Mouse (Mus musculus) kidney, embryonic 14.5 days (tissue): ENCODE results near the gene Spout1. TPM values are rescaled to one million over a fixed set of nuclear protein-coding genes. Genes with fewer than 3 reads are reported as not detected.

ENCODE experiments used
- ATAC-seq: fragments of 200-750 bp; cut with Nextera tagmentation; 2 replicates; pipeline ENCODE4 v1.8.0; 2017; ENCODE audit warnings: moderate number of reproducible peaks, mild to moderate bottlenecking, moderate TSS enrichment, moderate library complexity; ENCODE audit not compliant: low FRiP score, low TSS enrichment
- H3K27ac ChIP-seq: fragments of 300-500 bp; sonication (generic); 2 replicates; pipeline ENCODE4 v1.5.1; 2014; ENCODE audit warnings: low read depth, mild to moderate bottlenecking, low read length, moderate library complexity, mixed read lengths
- H3K27me3 ChIP-seq: fragments of 300-500 bp; sonication (generic); 2 replicates; pipeline ENCODE4 v1.6.1; 2014; ENCODE audit warnings: mild to moderate bottlenecking, low read length; ENCODE audit not compliant: control insufficient read depth, insufficient read depth
- H3K36me3 ChIP-seq: fragments of 300-500 bp; sonication (generic); 2 replicates; pipeline ENCODE4 v1.6.1; 2014; ENCODE audit warnings: low read length, mixed read lengths; ENCODE audit not compliant: control insufficient read depth, insufficient read depth
- H3K4me1 ChIP-seq: fragments of 300-500 bp; sonication (generic); 2 replicates; pipeline ENCODE4 v1.6.1; 2014; ENCODE audit warnings: low read length, mixed read lengths; ENCODE audit not compliant: control insufficient read depth, insufficient read depth
- H3K4me2 ChIP-seq: fragments of 300-500 bp; sonication (generic); replicated peaks from 2 replicates; pipeline ENCODE4 v1.6.1; 2014; ENCODE audit warnings: low read depth, mild to moderate bottlenecking, low read length
- H3K4me3 ChIP-seq: fragments of 300-500 bp; sonication (generic); 2 replicates; pipeline ENCODE4 v1.5.1; 2014; ENCODE audit warnings: mild to moderate bottlenecking, low read length
- H3K9ac ChIP-seq: fragments of 300-500 bp; sonication (generic); 2 replicates; pipeline ENCODE4 v1.6.1; 2014; ENCODE audit warnings: low read depth, mild to moderate bottlenecking, low read length, moderate library complexity
- H3K9me3 ChIP-seq: fragments of 300-500 bp; sonication (generic); 2 replicates; pipeline ENCODE4 v1.6.1; 2016; ENCODE audit warnings: low read length; ENCODE audit not compliant: control insufficient read depth
- WGBS: fragments of 180-500 bp; shearing (Covaris S2); extraction: QIAGEN DNeasy Blood & Tissue Kit; methylation state at CpG from one replicate; pipeline ENCODE4 v1.1.7; 2014; 5-methylcytosine and 5-hydroxymethylcytosine counted together
- polyA plus RNA-seq: library from polyadenylated mRNA; unstranded; fragments of >200 nt; fragmentation: Nextera tagmentation; extraction: Ambion mirVana; gene quantifications from 2 replicates; pipeline ENCODE4 v1.2.1, GENCODE M21; 2014

Gene Spout1
- polyA plus RNA-seq, 1 experiment from 2014 or later = 77.0 TPM

- no peaks in the 10 kb centered on the region for H3K36me3 ChIP-seq
- no peaks in the 10 kb centered on the region for H3K9me3 ChIP-seq
- peak within 1 kb of the TSS; percentile 75 for H3K4me2 ChIP-seq
- no peaks in the 10 kb centered on the region for H3K27me3 ChIP-seq
- WGBS = under 1% methylated on average over 44 of the region's 44 CpGs
- ATAC-seq = peak; percentile 94
- peaks cover 13% of the 10 kb centered on the region; the same call in 1 of the 2 replicates for H3K4me1 ChIP-seq
- H3K27ac ChIP-seq = peak within 1 kb of the TSS; percentile 62
- peak within 1 kb of the TSS; percentile 69 for H3K9ac ChIP-seq
- peak within 1 kb of the TSS; percentile 77 for H3K4me3 ChIP-seq
Measured at GRCm38 (mm10) chr2:30205629-30206357, 27.5 kb upstream of the Spout1 start, which contains the start of gene Kyat1. Kyat1 (minus strand) TSS chr2:30205847.

DNA sequence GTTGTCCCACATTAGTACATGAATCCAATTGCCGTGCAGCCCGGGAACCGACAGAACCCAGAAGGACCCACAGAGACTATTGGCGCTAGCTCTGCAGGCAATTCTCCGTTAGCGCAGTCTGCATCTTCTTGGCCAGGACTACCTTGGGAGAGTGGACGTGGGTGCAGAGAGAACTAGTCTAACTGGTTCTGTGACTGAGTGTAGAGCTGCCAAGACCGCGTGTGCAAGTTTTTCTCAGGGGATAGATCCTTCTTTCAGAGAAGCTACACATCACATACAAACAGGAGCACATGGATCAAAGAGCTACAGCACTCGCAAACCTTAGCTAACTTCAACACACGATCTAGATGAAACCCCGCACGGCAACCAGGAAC lies 27.0 kb upstream of the Spout1 start:
- Histone ChIP-seq H3K4me3 (peak overlapping the region; percentile 77), H3K27me3 (no peaks in the 10 kb centered on the region), H3K4me2 (peak overlapping the region; percentile 75), H3K9ac (peak overlapping the region; percentile 69), H3K9me3 (no peaks in the 10 kb centered on the region), H3K27ac (peak overlapping the region; percentile 62; the same call in 1 of the 2 replicates), H3K36me3 (no peaks in the 10 kb centered on the region), H3K4me1 (peaks cover 16% of the 10 kb centered on the region; the same call in 1 of the 2 replicates)
- peak; percentile 45 for ATAC-seq
- WGBS = 1% methylated on average over 13 of the region's 13 CpGs

DNA sequence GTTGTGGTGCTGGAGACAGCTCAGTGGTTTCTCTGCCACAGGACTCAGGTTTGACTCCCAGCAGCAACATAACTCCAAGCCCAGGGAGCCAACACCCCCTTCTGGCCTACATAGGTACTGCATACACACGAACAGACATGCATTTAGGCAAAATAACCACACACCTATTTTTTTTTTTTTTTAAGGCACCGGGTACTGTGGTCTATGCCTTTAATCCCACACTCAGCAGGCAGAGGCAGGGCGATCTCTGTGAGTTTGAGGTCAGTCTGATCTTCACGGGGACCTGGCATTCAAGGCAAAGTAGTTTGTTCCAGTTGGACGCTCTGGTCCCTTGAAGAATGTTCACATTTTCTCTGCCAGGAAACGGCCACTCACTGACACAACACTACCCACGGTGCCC lies 25.2 kb upstream of the Spout1 start:
- no peak for ATAC-seq
- H3K27ac ChIP-seq = no peak overlapping the region

GRCm38 (mm10) chr2:30200388-30200925 lies 22.2 kb upstream of the Spout1 start:
- Histone ChIP-seq H3K27me3 (no peaks in the 10 kb centered on the region), H3K9me3 (no peaks in the 10 kb centered on the region), H3K27ac (no peak overlapping the region), H3K4me2 (no peak overlapping the region), H3K4me1 (peaks cover 8% of the 10 kb centered on the region; the same call in 1 of the 2 replicates), H3K4me3 (no peak overlapping the region), H3K36me3 (no peaks in the 10 kb centered on the region), H3K9ac (no peak overlapping the region)
- no peak for ATAC-seq
- WGBS = 54% methylated on average over 5 of the region's 5 CpGs

More for the DNA sequence above, 25.2 kb upstream of the Spout1 start:
- Histone ChIP-seq H3K9ac (no peak overlapping the region), H3K9me3 (no peaks in the 10 kb centered on the region), H3K4me3 (no peak overlapping the region), H3K27me3 (no peaks in the 10 kb centered on the region), H3K36me3 (no peaks in the 10 kb centered on the region), H3K4me2 (no peak overlapping the region), H3K4me1 (peaks cover 16% of the 10 kb centered on the region; the same call in 1 of the 2 replicates)
- 77% methylated on average over 7 of the region's 7 CpGs for WGBS

DNA sequence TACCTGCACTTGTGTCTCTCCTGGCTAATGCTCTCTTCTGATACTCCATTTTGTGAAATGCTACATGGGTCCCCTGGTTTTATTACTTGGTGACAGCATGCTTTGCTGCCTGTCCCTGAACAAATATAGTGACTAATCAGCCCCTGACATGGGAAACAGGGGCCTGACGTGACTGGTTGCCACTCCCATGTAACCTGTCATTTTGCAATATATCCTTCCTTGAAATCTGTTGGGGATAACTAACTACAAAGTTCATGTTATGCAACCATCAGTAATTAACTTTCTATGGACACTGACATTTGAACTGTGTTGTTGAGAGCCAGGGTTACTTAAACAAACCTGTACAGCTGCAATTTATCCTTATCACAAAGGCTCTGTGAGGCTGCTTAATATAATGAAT lies 21.7 kb upstream of the Spout1 start:
- H3K27ac ChIP-seq = no peak overlapping the region
- H3K4me2 ChIP-seq = no peak overlapping the region
- no peaks in the 10 kb centered on the region for H3K36me3 ChIP-seq
- no peak for ATAC-seq
- no peak overlapping the region for H3K9ac ChIP-seq
- H3K9me3 ChIP-seq = no peaks in the 10 kb centered on the region
- no peak overlapping the region for H3K4me3 ChIP-seq
- H3K27me3 ChIP-seq = no peaks in the 10 kb centered on the region
- peaks cover 8% of the 10 kb centered on the region; the same call in 1 of the 2 replicates for H3K4me1 ChIP-seq
- WGBS = 38% methylated on average over 1 of the region's 1 CpGs

GRCm38 (mm10) chr2:30198021-30198420 lies 19.8 kb upstream of the Spout1 start:
- 69% methylated on average over 4 of the region's 4 CpGs for WGBS
- H3K36me3 ChIP-seq = no peaks in the 10 kb centered on the region
- H3K9ac ChIP-seq = no peak overlapping the region
- no peak overlapping the region for H3K4me3 ChIP-seq
- H3K27me3 ChIP-seq = no peaks in the 10 kb centered on the region
- no peak for ATAC-seq
- no peaks in the 10 kb centered on the region for H3K9me3 ChIP-seq
- no peak overlapping the region for H3K27ac ChIP-seq
- H3K4me2 ChIP-seq = no peak overlapping the region
- H3K4me1 ChIP-seq = 0 out of 2 replicates have a peak, but pooled peaks cover 3% of the 10 kb centered on the region

DNA sequence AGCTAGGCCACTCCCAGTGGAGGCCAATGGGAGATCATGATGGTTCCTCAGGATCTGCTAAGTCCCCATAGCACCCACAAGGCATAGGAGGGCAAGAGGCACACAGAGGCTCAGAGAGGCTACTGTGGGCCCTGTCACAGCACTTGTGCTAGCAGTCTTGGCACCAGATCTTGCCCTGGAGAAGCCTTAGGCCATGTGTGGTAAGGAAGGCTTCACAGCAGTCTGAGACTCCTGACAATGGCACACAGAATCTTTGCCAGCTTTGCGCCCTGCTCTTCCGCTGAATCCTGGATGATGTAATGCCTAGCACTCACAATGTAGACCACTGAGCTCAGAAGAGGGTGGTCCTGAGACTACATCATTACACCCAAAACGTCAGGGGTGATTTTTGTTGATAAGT lies 16.4 kb upstream of the Spout1 start:
- no peaks in the 10 kb centered on the region for H3K27me3 ChIP-seq
- H3K4me2 ChIP-seq = no peak overlapping the region
- 92% methylated on average over 3 of the region's 3 CpGs for WGBS
- H3K9me3 ChIP-seq = no peaks in the 10 kb centered on the region
- no peak for ATAC-seq
- H3K36me3 ChIP-seq = no peaks in the 10 kb centered on the region
- H3K27ac ChIP-seq = no peak overlapping the region
- no peak overlapping the region for H3K9ac ChIP-seq
- H3K4me3 ChIP-seq = no peak overlapping the region
- no peaks in the 10 kb centered on the region for H3K4me1 ChIP-seq

DNA sequence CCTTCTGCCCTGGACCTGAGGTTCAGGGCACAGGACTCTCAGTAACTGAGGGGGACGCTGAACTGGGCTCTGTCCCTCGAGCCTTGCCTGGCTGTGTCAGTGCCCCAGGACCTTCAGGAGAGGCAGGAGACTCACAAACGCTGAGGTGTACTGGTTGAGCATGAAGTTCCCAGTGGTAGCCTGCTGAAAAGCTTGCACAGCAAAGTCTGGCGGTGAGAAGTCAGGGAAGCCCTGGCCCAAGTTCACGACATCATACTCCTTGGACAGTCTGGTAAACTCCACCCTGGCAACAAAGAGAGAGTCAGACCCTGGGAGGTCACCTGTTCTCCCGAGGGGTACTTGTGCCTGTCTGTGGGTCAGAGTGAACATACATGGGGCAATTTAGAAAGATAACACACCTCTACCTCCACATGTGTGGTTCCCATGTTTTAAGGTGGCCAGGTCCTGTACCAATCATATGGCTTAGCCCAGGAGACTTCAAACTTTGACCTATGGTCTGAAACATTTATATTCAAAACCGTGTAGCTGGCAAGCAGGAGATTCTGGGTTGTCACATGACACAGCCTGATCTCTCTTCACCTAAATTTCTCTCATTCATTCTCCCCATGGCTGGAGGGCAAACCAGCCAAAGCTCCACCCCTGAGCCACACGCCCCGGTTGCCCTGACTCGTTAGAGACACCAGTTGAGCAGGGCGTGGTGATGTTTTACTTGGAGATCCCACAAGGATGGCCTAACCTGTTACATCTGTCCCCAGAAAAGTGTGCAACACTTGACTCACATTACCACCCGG lies 13.7 kb upstream of the Spout1 start:
- H3K4me3 ChIP-seq = no peak overlapping the region
- no peak overlapping the region for H3K9ac ChIP-seq
- no peaks in the 10 kb centered on the region for H3K9me3 ChIP-seq
- no peaks in the 10 kb centered on the region for H3K4me1 ChIP-seq
- no peak overlapping the region for H3K27ac ChIP-seq
- no peak for ATAC-seq
- H3K27me3 ChIP-seq = no peaks in the 10 kb centered on the region
- H3K36me3 ChIP-seq = no peaks in the 10 kb centered on the region
- 91% methylated on average over 12 of the region's 12 CpGs for WGBS
- H3K4me2 ChIP-seq = no peak overlapping the region
